Mouse (Mus musculus): ENCODE measurements around the gene Gm45753.
A peak's percentile ranks its signal among the peaks of the same experiment; 100 is the strongest.
"Not testable (repeated sequence)": the region's sequence is repeated elsewhere in the genome, so short reads cannot be mapped to it uniquely, and the experiment has no call there.

Gm45753 gene

GRCm38 (mm10) chr8:45308366-45308765 lies at the start of gene Gm45753:
Gene Gm45753, minus strand, starts transcription at chr8:45308466.
- no peak for DNase-seq (ENCODE audit: low spot score in 2 of 2)

GRCm38 (mm10) chr8:45355809-45356208 lies 47.5 kb upstream of the Gm45753 start:
- no peak for DNase-seq (ENCODE audit: low spot score in 2 of 2)

GRCm38 (mm10) chr8:45345031-45345430 lies 36.8 kb upstream of the Gm45753 start:
- DNase-seq (ENCODE audit: low spot score in 2 of 2): peak; percentile 72 to 80

GRCm38 (mm10) chr8:45344298-45344697 lies 36.0 kb upstream of the Gm45753 start:
- no peak for DNase-seq (ENCODE audit: low spot score in 2 of 2)

- no peak for DNase-seq (ENCODE audit: low spot score in 2 of 2)
These were observed 33.7 kb upstream of the Gm45753 start for GRCm38 (mm10) chr8:45341630-45342628.

GRCm38 (mm10) chr8:45333493-45333892 lies 25.2 kb upstream of the Gm45753 start:
- no peak for DNase-seq (ENCODE audit: low spot score in 2 of 2)

GRCm38 (mm10) chr8:45332685-45333409 lies 24.6 kb upstream of the Gm45753 start, which contains the start of gene Cyp4v3:
Gene Cyp4v3, minus strand, starts transcription at chr8:45333216.
- peak; percentile 42 to 64 for DNase-seq (ENCODE audit: low spot score in 2 of 2)

- no peak for DNase-seq (ENCODE audit: low spot score in 2 of 2)
These were observed 22.6 kb upstream of the Gm45753 start for GRCm38 (mm10) chr8:45330856-45331255.

- DNase-seq (ENCODE audit: low spot score in 2 of 2): no peak
These were observed 21.1 kb upstream of the Gm45753 start for GRCm38 (mm10) chr8:45329206-45329980.

- DNase-seq (ENCODE audit: low spot score in 2 of 2): not testable (repeated sequence)
These were observed 18.8 kb upstream of the Gm45753 start for GRCm38 (mm10) chr8:45327076-45327475.

GRCm38 (mm10) chr8:45324151-45324550 lies 15.9 kb upstream of the Gm45753 start:
- DNase-seq (ENCODE audit: low spot score in 2 of 2): no peak

GRCm38 (mm10) chr8:45321365-45321764 lies 13.1 kb upstream of the Gm45753 start:
- no peak for DNase-seq (ENCODE audit: low spot score in 2 of 2)

- DNase-seq (ENCODE audit: low spot score in 2 of 2): no peak
These were observed 12.7 kb upstream of the Gm45753 start for GRCm38 (mm10) chr8:45320930-45321329.

GRCm38 (mm10) chr8:45310967-45311366 lies 2.7 kb upstream of the Gm45753 start:
- DNase-seq (ENCODE audit: low spot score in 2 of 2): no peak

GRCm38 (mm10) chr8:45305479-45305878 lies 2.8 kb downstream of the Gm45753 start:
- no peak for DNase-seq (ENCODE audit: low spot score in 2 of 2)

- no peak for DNase-seq (ENCODE audit: low spot score in 2 of 2)
These were observed 3.9 kb downstream of the Gm45753 start for GRCm38 (mm10) chr8:45304354-45304753.

- no peak for DNase-seq (ENCODE audit: low spot score in 2 of 2)
These were observed 5.9 kb downstream of the Gm45753 start for GRCm38 (mm10) chr8:45302390-45302789.

GRCm38 (mm10) chr8:45295276-45295675 lies 13.0 kb downstream of the Gm45753 start:
- DNase-seq (ENCODE audit: low spot score in 2 of 2): no peak

- no peak for DNase-seq (ENCODE audit: low spot score in 2 of 2)
These were observed 13.6 kb downstream of the Gm45753 start, which contains the start of gene Klkb1 for GRCm38 (mm10) chr8:45294687-45295086. Gene Klkb1, minus strand, starts transcription at chr8:45294859.

- peak; percentile 5 to 22 for DNase-seq (ENCODE audit: low spot score in 2 of 2)
These were observed 16.5 kb downstream of the Gm45753 start for GRCm38 (mm10) chr8:45291790-45292189.

- DNase-seq (ENCODE audit: low spot score in 2 of 2): no peak
These were observed 26.6 kb downstream of the Gm45753 start for GRCm38 (mm10) chr8:45281630-45282029.

- DNase-seq (ENCODE audit: low spot score in 2 of 2): no peak
These were observed 30.8 kb downstream of the Gm45753 start for GRCm38 (mm10) chr8:45277453-45277852.

All from right cerebral cortex, adult 2 months (tissue).